Mouse (Mus musculus) lung, postnatal 0 days (tissue): Measurements from ENCODE around the gene Ermp1.

Experiments used
- CTCF ChIP-seq: IDR thresholded peaks from 2 replicates; pipeline ENCODE4 v1.5.1; 2016; ENCODE audit warnings: antibody characterized with exemption, mild to moderate bottlenecking
- EP300 ChIP-seq: IDR thresholded peaks from 2 replicates; pipeline ENCODE4 v1.6.1; 2016; ENCODE audit warnings: antibody characterized with exemption, mild to moderate bottlenecking, control low read depth

DNA sequence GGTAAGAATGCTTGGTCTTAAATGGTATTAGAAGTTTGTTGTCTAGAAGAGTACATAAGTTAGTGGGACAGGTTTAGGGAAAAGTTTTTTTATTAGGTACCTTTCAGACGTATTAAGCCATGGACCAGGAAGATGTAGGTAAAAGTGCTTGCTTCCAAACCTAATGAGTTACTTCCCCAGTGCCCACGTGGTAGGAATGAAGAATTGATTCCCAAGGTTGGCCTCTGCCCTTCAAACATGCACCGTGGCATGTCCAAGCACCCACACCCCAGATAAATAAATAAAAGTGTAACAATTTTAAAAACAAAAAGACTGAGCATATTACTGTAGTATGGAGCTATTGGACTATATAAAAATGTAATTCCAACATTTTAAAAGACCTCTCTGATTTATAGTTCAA is 85.6 kb downstream of the Ermp1 start:
- TF ChIP-seq CTCF (0 out of 2 replicates have a peak, but pooled peaks have one; percentile 17), EP300 (no peak)
